26 mouse cellular contexts compared by ENCODE assay signal in genomic region chr10:41423681-41424080, GRCm38 (mm10). TPM values are rescaled to one million over a fixed set of nuclear protein-coding genes. Genes with fewer than 3 reads are reported as not detected.
DNase-seq lines count a peak whose midpoint lies in the region.
"Had no signal": no experiment of that assay in that cellular context is flagged by ENCODE, and none has a peak within 500 bp of the region (broad histone marks: within the 10 kb centered on the region; RNA-seq: fewer than 3 reads in every experiment).

No protein-coding gene starts in this region.

- DNase-seq in adrenal gland, postnatal 14 days: peak; percentile 8
- DNase-seq in adrenal gland, adult 8-10 months: no peak
- DNase-seq in heart, embryonic 10.5 days (ENCODE audit: low spot score): peak; percentile 20
- DNase-seq in heart, postnatal 10 days: no peak
- DNase-seq in retina, postnatal 1 day: peak; percentile 50
- no peak for DNase-seq in thymus, postnatal 36 days
- DNase-seq: B cell, adult 2 months; cerebellum, adult 11-12 months; cerebellum, adult 8-10 months; cerebellum, postnatal 10 days; forebrain, postnatal 0 days; gastrocnemius, adult 2 months; gastrocnemius, postnatal 14 days; heart, adult 2 months; heart, postnatal 14 days; heart, postnatal 4 days; kidney, adult 18-20 months; kidney, adult 9 months had no signal

- no peak overlapping the region for H3K27ac ChIP-seq in heart, embryonic 10.5 days
- H3K27ac ChIP-seq: embryonic facial prominence, embryonic 12.5 days; embryonic facial prominence, embryonic 15.5 days; gastrocnemius, adult 2 months; heart, adult 2 months; heart, embryonic 15.5 days; hindbrain, embryonic 14.5 days; hindbrain, postnatal 0 days had no signal

- H3K4me1 ChIP-seq in heart, embryonic 10.5 days: peaks cover 7% of the 10 kb centered on the region
- H3K4me1 ChIP-seq: embryonic facial prominence, embryonic 12.5 days; embryonic facial prominence, embryonic 15.5 days had no signal

- no peaks in the 10 kb centered on the region for H3K27me3 ChIP-seq in heart, embryonic 10.5 days (ENCODE audit: insufficient read depth, poor library complexity, severe bottlenecking)
- H3K27me3 ChIP-seq: CH12.LX; embryonic facial prominence, embryonic 12.5 days; embryonic facial prominence, embryonic 15.5 days; heart, embryonic 15.5 days had no signal

- H3K9me3 ChIP-seq in heart, embryonic 10.5 days: no peaks in the 10 kb centered on the region
- H3K9me3 ChIP-seq: embryonic facial prominence, embryonic 12.5 days; embryonic facial prominence, embryonic 15.5 days; G1E; heart, embryonic 12.5 days; heart, embryonic 15.5 days had no signal

- H3K36me3 ChIP-seq in heart, embryonic 10.5 days: no peaks in the 10 kb centered on the region
- H3K36me3 ChIP-seq: embryonic facial prominence, embryonic 12.5 days; embryonic facial prominence, embryonic 15.5 days; G1E; heart, embryonic 12.5 days; heart, embryonic 15.5 days had no signal

- intact Hi-C loops in heart, postnatal 10 days (cut with DNase I): no loop called here

- WGBS in heart, embryonic 10.5 days: 84% methylated on average over 2 of the region's 2 CpGs

- no peak overlapping the region for H3K4me3 ChIP-seq in heart, embryonic 10.5 days
- H3K4me3 ChIP-seq: embryonic facial prominence, embryonic 12.5 days; embryonic facial prominence, embryonic 15.5 days; gastrocnemius, adult 2 months; heart, adult 2 months; heart, embryonic 12.5 days; heart, embryonic 15.5 days had no signal

RNA-seq across cellular contexts. Expression of gene Zbtb24, which starts 26.5 kb away (rescaled TPM):
- 16.7 and 18.7 TPM in 2 replicates for total RNA-seq in adrenal gland, postnatal 14 days (2021)
- 10 to 100 TPM; 17.3 to 32.5 (median 26.0) TPM for total RNA-seq in adrenal gland, adult 8-10 months (2022)
- 13.8 and 13.9 TPM in 2 replicates for polyA plus RNA-seq in heart, embryonic 10.5 days (2016; fragmentation: Nextera tagmentation; extraction: Ambion mirVana)
- total RNA-seq in heart, postnatal 10 days (2021): 10 to 100 TPM in 1 of 2 experiments, 1 to 10 TPM in 1; 9.7 to 12.3 TPM

RNA-seq across cellular contexts. Expression of gene Mical1, which starts 52.4 kb away (rescaled TPM):
- 8.6 and 20.7 TPM in 2 replicates for total RNA-seq in adrenal gland, postnatal 14 days (2021)
- total RNA-seq in adrenal gland, adult 8-10 months (2022): 10 to 100 TPM in 2 of 4 experiments, 1 to 10 TPM in 2; 8.5 to 22.8 (median 13.3) TPM
- polyA plus RNA-seq in heart, embryonic 10.5 days (2016; fragmentation: Nextera tagmentation; extraction: Ambion mirVana): 46.5 and 48.8 TPM in 2 replicates
- 10 to 100 TPM; 34.3 to 39.2 TPM for total RNA-seq in heart, postnatal 10 days (2021)

Comparison
In these comparisons a context has a peak if more than half of its experiments do, and no peak if none do; other contexts are left out.
1. DNase-seq: peak in adrenal gland, postnatal 14 days (single experiment), heart, embryonic 10.5 days (single experiment) and retina, postnatal 1 day (single experiment); none in adrenal gland, adult 8-10 months (single experiment), heart, postnatal 10 days (0 of 2) and thymus, postnatal 36 days (0 of 2).